Mouse (Mus musculus) liver, adult 2 months (tissue): Measurements from ENCODE around the gene Cmklr1. TPM values are rescaled to one million over a fixed set of nuclear protein-coding genes. Genes with fewer than 3 reads are reported as not detected.

ENCODE experiments used
- DNase-seq: peaks from one replicate; pipeline ENCODE4 v3.0.0-alpha.2; 2011; ENCODE audit warnings: low read depth, low spot score; ENCODE audit errors: extremely low read depth
- H3K27ac ChIP-seq: fragments of 200-500 bp; replicated peaks from 2 replicates; pipeline ENCODE4 v1.5.1; 2012; ENCODE audit warnings: low read depth, mild to moderate bottlenecking, control low read depth, inconsistent platforms, low read length; ENCODE audit not compliant: insufficient read depth
- H3K27me3 ChIP-seq: fragments of 200-500 bp; 2 replicates; pipeline ENCODE4 v1.6.1; 2012; ENCODE audit warnings: mild to moderate bottlenecking, moderate library complexity, low read length, inconsistent platforms; ENCODE audit not compliant: control insufficient read depth, insufficient read depth
- H3K36me3 ChIP-seq: fragments of 200-500 bp; 2 replicates; pipeline ENCODE4 v1.6.1; 2012; ENCODE audit warnings: low read length, inconsistent platforms; ENCODE audit not compliant: control insufficient read depth, insufficient read depth
- H3K4me1 ChIP-seq: fragments of 200-500 bp; 2 replicates; pipeline ENCODE4 v1.6.1; 2011; ENCODE audit warnings: low read length; ENCODE audit not compliant: control insufficient read depth, insufficient read depth
- H3K4me3 ChIP-seq: fragments of 200-500 bp; 2 replicates; pipeline ENCODE4 v1.5.1; 2011; ENCODE audit warnings: low read depth, mild to moderate bottlenecking, control low read depth, low read length, moderate library complexity; ENCODE audit not compliant: insufficient read depth
- H3K79me2 ChIP-seq: fragments of 200-500 bp; 2 replicates; pipeline ENCODE4 v1.6.1; 2012; ENCODE audit warnings: inconsistent platforms, mild to moderate bottlenecking, low read length, moderate library complexity; ENCODE audit not compliant: control insufficient read depth, insufficient read depth
- H3K9ac ChIP-seq: fragments of 200-500 bp; 2 replicates; pipeline ENCODE4 v1.6.1; 2012; ENCODE audit warnings: low read depth, mild to moderate bottlenecking, control low read depth, inconsistent platforms, low read length
- CTCF ChIP-seq: fragments of 200-500 bp; IDR thresholded peaks from 2 replicates; pipeline ENCODE4 v1.5.1; 2011; ENCODE audit warnings: low read depth, low read length, control low read depth
- POLR2A ChIP-seq: fragments of 200-500 bp; IDR thresholded peaks from 2 replicates; pipeline ENCODE4 v1.6.1; 2011; ENCODE audit warnings: low read length, control low read depth; ENCODE audit not compliant: insufficient read depth; ENCODE audit errors: extremely low read depth
- WGBS: fragments of 180-500 bp; shearing (Covaris S2); methylation state at CpG from one replicate; pipeline ENCODE4 v1.1.7; 2018; 5-methylcytosine and 5-hydroxymethylcytosine counted together
- polyA plus RNA-seq: library from polyadenylated mRNA; depleted of rRNA; stranded (reverse); fragments of >200 nt; gene quantifications from 2 replicates; pipeline ENCODE4 v1.2.3, GENCODE M21; 2012
- total RNA-seq: library from RNA; depleted of rRNA; stranded (reverse); fragments of >200 nt; gene quantifications from 2 replicates; pipeline ENCODE4 v1.2.3, GENCODE M21; 2014

The Cmklr1 gene
- total and polyA plus RNA-seq, 2 experiments, result 1.8 to 4.6 TPM

- H3K9ac ChIP-seq, result no peak overlapping the region
- no peaks in the 10 kb centered on the region for H3K36me3 ChIP-seq
- TF ChIP-seq POLR2A, result no peak
- no peak for TF ChIP-seq CTCF
- H3K79me2 ChIP-seq, result no peaks in the 10 kb centered on the region
- no peaks in the 10 kb centered on the region for H3K27me3 ChIP-seq
- 79% methylated on average over 12 of the region's 12 CpGs for WGBS
- H3K4me3 ChIP-seq, result no peak overlapping the region
- H3K4me1 ChIP-seq, result no peaks in the 10 kb centered on the region
- H3K27ac ChIP-seq, result no peak overlapping the region
- no peak for DNase-seq
Observed at GRCm38 (mm10) chr5:113611771-113612233, 38.4 kb downstream of the Cmklr1 start.

- no peak for DNase-seq
- no peak overlapping the region for H3K4me3 ChIP-seq
- no peaks in the 10 kb centered on the region for H3K4me1 ChIP-seq
- TF ChIP-seq POLR2A, result no peak
- no peak for TF ChIP-seq CTCF
- H3K27ac ChIP-seq, result no peak overlapping the region
- no peaks in the 10 kb centered on the region for H3K27me3 ChIP-seq
- 81% methylated on average over 6 of the region's 6 CpGs for WGBS
- H3K9ac ChIP-seq, result no peak overlapping the region
- H3K79me2 ChIP-seq, result no peaks in the 10 kb centered on the region
- H3K36me3 ChIP-seq, result no peaks in the 10 kb centered on the region
Observed at GRCm38 (mm10) chr5:113611131-113611530, 39.1 kb downstream of the Cmklr1 start.

- WGBS, result 70% methylated on average over 6 of the region's 6 CpGs
- Histone ChIP-seq H3K9ac (no peak overlapping the region), H3K27ac (no peak overlapping the region), H3K4me1 (no peaks in the 10 kb centered on the region), H3K4me3 (no peak overlapping the region), H3K79me2 (no peaks in the 10 kb centered on the region), H3K27me3 (no peaks in the 10 kb centered on the region), H3K36me3 (no peaks in the 10 kb centered on the region)
- DNase-seq, result no peak
- TF ChIP-seq CTCF (no peak), POLR2A (no peak)
Observed at GRCm38 (mm10) chr5:113610490-113610889, 39.7 kb downstream of the Cmklr1 start.

GRCm38 (mm10) chr5:113609891-113610290, 40.3 kb downstream of the Cmklr1 start:
- H3K27me3 ChIP-seq, result no peaks in the 10 kb centered on the region
- no peak for DNase-seq
- H3K79me2 ChIP-seq, result no peaks in the 10 kb centered on the region
- H3K4me3 ChIP-seq, result no peak overlapping the region
- H3K9ac ChIP-seq, result no peak overlapping the region
- no peak overlapping the region for H3K27ac ChIP-seq
- 74% methylated on average over 5 of the region's 5 CpGs for WGBS
- no peak for TF ChIP-seq CTCF
- TF ChIP-seq POLR2A, result no peak
- H3K36me3 ChIP-seq, result no peaks in the 10 kb centered on the region
- H3K4me1 ChIP-seq, result no peaks in the 10 kb centered on the region

- TF ChIP-seq POLR2A (no peak), CTCF (no peak)
- Histone ChIP-seq H3K4me1 (no peaks in the 10 kb centered on the region), H3K79me2 (no peaks in the 10 kb centered on the region), H3K27me3 (no peaks in the 10 kb centered on the region), H3K9ac (no peak overlapping the region), H3K27ac (no peak overlapping the region), H3K36me3 (no peaks in the 10 kb centered on the region), H3K4me3 (no peak overlapping the region)
- WGBS, result 85% methylated on average over 8 of the region's 8 CpGs
- no peak for DNase-seq
Observed at GRCm38 (mm10) chr5:113608511-113608910, 41.7 kb downstream of the Cmklr1 start.

- Histone ChIP-seq H3K36me3 (no peaks in the 10 kb centered on the region), H3K27ac (no peak overlapping the region), H3K79me2 (no peaks in the 10 kb centered on the region), H3K27me3 (no peaks in the 10 kb centered on the region), H3K4me1 (no peaks in the 10 kb centered on the region), H3K9ac (no peak overlapping the region), H3K4me3 (no peak overlapping the region)
- no peak for DNase-seq
- 45% methylated on average over 13 of the region's 13 CpGs for WGBS
- TF ChIP-seq POLR2A (no peak), CTCF (no peak)
Observed at GRCm38 (mm10) chr5:113607941-113608431, 42.2 kb downstream of the Cmklr1 start.
